Comparison of ENCODE assay signal across 10 mouse cellular contexts in the genomic region with DNA sequence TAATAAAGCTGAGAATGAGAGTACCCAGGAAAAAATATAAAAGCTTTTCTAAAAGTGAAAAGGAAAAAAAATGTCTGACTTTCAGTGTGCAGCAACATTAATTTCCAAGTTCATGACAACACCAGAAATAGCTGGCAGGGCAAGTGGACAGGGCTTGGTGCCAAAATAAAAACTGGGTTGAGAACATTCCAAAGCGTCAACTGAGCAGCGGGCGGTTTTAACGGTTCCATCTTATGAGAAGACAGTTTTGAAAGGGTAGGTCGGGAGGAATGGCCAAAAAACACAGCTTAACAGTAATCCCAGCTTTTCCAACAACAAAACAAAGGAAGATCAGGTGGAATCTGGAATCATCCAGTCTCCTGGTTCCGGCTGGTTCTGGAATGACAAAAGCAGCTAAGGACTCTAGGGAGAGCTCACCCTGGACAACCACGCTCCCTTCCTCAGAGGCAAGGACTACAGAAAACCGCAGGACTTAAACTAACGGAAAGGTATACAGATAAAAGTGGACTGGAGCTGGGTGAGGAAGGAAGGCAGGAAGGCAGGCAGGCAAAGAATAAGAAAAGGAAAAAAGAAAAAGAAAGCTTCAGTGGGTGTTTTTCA. TPM values are rescaled to one million over a fixed set of nuclear protein-coding genes. Genes with fewer than 3 reads are reported as not detected.
DNase-seq lines count a peak whose midpoint lies in the region; ATAC-seq and TF ChIP-seq lines count a peak whose summit lies in the region.
"Had no signal": no experiment of that assay in that cellular context is flagged by ENCODE, and none has a peak within 500 bp of the region (broad histone marks: within the 10 kb centered on the region; RNA-seq: fewer than 3 reads in every experiment).

No protein-coding gene starts in this region.

- no peak for TF ChIP-seq CTCF in cerebellum, adult 2 months (IDR thresholded peaks at IDR 0.05; ENCODE audit: borderline replicate concordance, insufficient read depth, low read depth, low read length)

- DNase-seq in embryonic facial prominence, embryonic 14.5 days (ENCODE audit: low spot score) = peak; percentile 76
- DNase-seq in embryonic facial prominence, embryonic 10.5 days (ENCODE audit: low spot score) = no peak
- DNase-seq in 3134 (ENCODE audit: extremely low read depth, insufficient read length, low spot score) (peak; percentile 58), MN1 (ENCODE audit: low spot score) (no peak)
- DNase-seq in cerebellum, adult 2 months = peak; percentile 90 to 91
- DNase-seq in lung, adult 18-20 months = peak; percentile 77 to 89
- DNase-seq in left cerebral cortex, adult 11 months (ENCODE audit: low spot score) = no peak

- H3K4me1 ChIP-seq in embryonic facial prominence, embryonic 14.5 days (ENCODE audit: control insufficient read depth, insufficient read depth, low read length) = peaks cover 10% of the 10 kb centered on the region; the same call in 1 of the 2 replicates
- H3K4me1 ChIP-seq in embryonic facial prominence, embryonic 10.5 days = no peaks in the 10 kb centered on the region
- H3K4me1 ChIP-seq in cerebellum, adult 2 months (ENCODE audit: control insufficient read depth, insufficient read depth, low read length) = peaks cover 14% of the 10 kb centered on the region
- H3K4me1 ChIP-seq in heart, embryonic 11.5 days (ENCODE audit: control insufficient read depth, insufficient read depth, low read length) = peaks cover 10% of the 10 kb centered on the region

- H3K9me3 ChIP-seq in embryonic facial prominence, embryonic 14.5 days (ENCODE audit: control insufficient read depth, low read length) = no peaks in the 10 kb centered on the region
- no peaks in the 10 kb centered on the region for H3K9me3 ChIP-seq in embryonic facial prominence, embryonic 10.5 days
- H3K9me3 ChIP-seq in heart, embryonic 11.5 days (replicated peaks; ENCODE audit: control insufficient read depth, low read length) = no peaks in the 10 kb centered on the region
- H3K9me3 ChIP-seq: embryonic facial prominence, embryonic 13.5 days had no signal

- peak overlapping the region; percentile 46; the same call in 1 of the 2 replicates for H3K27ac ChIP-seq in embryonic facial prominence, embryonic 14.5 days (replicated peaks; ENCODE audit: low read depth, low read length)
- H3K27ac ChIP-seq in embryonic facial prominence, embryonic 10.5 days (replicated peaks) = no peak overlapping the region
- peak overlapping the region; percentile 77 for H3K27ac ChIP-seq in cerebellum, adult 2 months (ENCODE audit: insufficient read depth, low read length)
- peak overlapping the region; percentile 51; the same call in 1 of the 2 replicates for H3K27ac ChIP-seq in heart, embryonic 11.5 days (ENCODE audit: low read depth, low read length)
- H3K27ac ChIP-seq: embryonic facial prominence, embryonic 13.5 days; macrophage had no signal

- ATAC-seq in embryonic facial prominence, embryonic 14.5 days (ENCODE audit: low read depth) = no peak
- no peak for ATAC-seq in heart, embryonic 11.5 days (replicated peaks; ENCODE audit: insufficient number of reproducible peaks, low FRiP score, low TSS enrichment)

- H3K4me3 ChIP-seq in embryonic facial prominence, embryonic 14.5 days (ENCODE audit: low read depth, low read length) = no peak overlapping the region
- H3K4me3 ChIP-seq in embryonic facial prominence, embryonic 10.5 days = no peak overlapping the region
- peak overlapping the region; percentile 28 for H3K4me3 ChIP-seq in cerebellum, adult 2 months (replicated peaks; ENCODE audit: insufficient read depth, low read depth, low read length)
- H3K4me3 ChIP-seq in heart, embryonic 11.5 days (ENCODE audit: low read depth, low read length) = no peak overlapping the region
- H3K4me3 ChIP-seq: embryonic facial prominence, embryonic 13.5 days had no signal

- H3K27me3 ChIP-seq in embryonic facial prominence, embryonic 14.5 days (replicated peaks; ENCODE audit: control insufficient read depth, insufficient read depth, low read length) = no peaks in the 10 kb centered on the region
- H3K27me3 ChIP-seq in embryonic facial prominence, embryonic 10.5 days (replicated peaks; ENCODE audit: low read depth, poor library complexity, severe bottlenecking) = no peaks in the 10 kb centered on the region
- H3K27me3 ChIP-seq in cerebellum, adult 2 months (ENCODE audit: control insufficient read depth, insufficient read depth, low read length) = no peaks in the 10 kb centered on the region
- H3K27me3 ChIP-seq in heart, embryonic 11.5 days (ENCODE audit: control insufficient read depth, insufficient read depth, low read length) = no peaks in the 10 kb centered on the region
- H3K27me3 ChIP-seq: embryonic facial prominence, embryonic 13.5 days had no signal

- peaks cover 18% of the 10 kb centered on the region for H3K36me3 ChIP-seq in embryonic facial prominence, embryonic 14.5 days (ENCODE audit: control insufficient read depth, insufficient read depth, low read length)
- peaks cover 62% of the 10 kb centered on the region for H3K36me3 ChIP-seq in embryonic facial prominence, embryonic 10.5 days (replicated peaks)
- no peaks in the 10 kb centered on the region for H3K36me3 ChIP-seq in heart, embryonic 11.5 days (ENCODE audit: control insufficient read depth, insufficient read depth, low read length)

- no peak overlapping the region for H3K4me2 ChIP-seq in embryonic facial prominence, embryonic 14.5 days (ENCODE audit: low read depth, low read length)
- H3K4me2 ChIP-seq in heart, embryonic 11.5 days = no peak overlapping the region
- H3K4me2 ChIP-seq: embryonic facial prominence, embryonic 13.5 days had no signal

- no peak overlapping the region for H3K9ac ChIP-seq in embryonic facial prominence, embryonic 14.5 days (ENCODE audit: low read depth, low read length)
- H3K9ac ChIP-seq in heart, embryonic 11.5 days (ENCODE audit: low read depth, low read length) = no peak overlapping the region
- H3K9ac ChIP-seq: embryonic facial prominence, embryonic 13.5 days had no signal

- TF ChIP-seq POLR2A in cerebellum, adult 2 months (IDR thresholded peaks at IDR 0.05; ENCODE audit: borderline replicate concordance, insufficient read depth, low read length) = no peak

- WGBS in embryonic facial prominence, embryonic 14.5 days = 59% methylated on average over 9 of the region's 9 CpGs
- 89% methylated on average over 9 of the region's 9 CpGs for WGBS in embryonic facial prominence, embryonic 10.5 days
- WGBS in cerebellum, adult 2 months = 2% methylated on average over 9 of the region's 9 CpGs
- WGBS in heart, embryonic 11.5 days (ENCODE audit: insufficient replicate concordance) = 61% methylated on average over 9 of the region's 9 CpGs

RNA-seq across cellular contexts. Expression of a gene that starts 19.7 kb away (rescaled TPM):
- 15.4 and 17.3 TPM in 2 replicates for polyA plus RNA-seq in embryonic facial prominence, embryonic 14.5 days (2014; fragmentation: Nextera tagmentation; extraction: Ambion mirVana)
- 9.9 TPM in 2 replicates for polyA plus RNA-seq in embryonic facial prominence, embryonic 10.5 days (2016; fragmentation: Nextera tagmentation; extraction: Ambion mirVana)
- 59.6 and 65.2 TPM in 2 replicates for polyA plus RNA-seq in cerebellum, adult 2 months (2012; rRNA removed)
- polyA plus RNA-seq in heart, embryonic 11.5 days (2014; fragmentation: Nextera tagmentation; extraction: Ambion mirVana) = 12.2 and 12.7 TPM in 2 replicates

RNA-seq across cellular contexts. Expression of a gene that starts 32.5 kb away (rescaled TPM):
- not detected in 2 replicates for polyA plus RNA-seq in embryonic facial prominence, embryonic 14.5 days (2014; fragmentation: Nextera tagmentation; extraction: Ambion mirVana)
- not detected in 2 replicates for polyA plus RNA-seq in embryonic facial prominence, embryonic 10.5 days (2016; fragmentation: Nextera tagmentation; extraction: Ambion mirVana)
- not detected in 2 replicates for polyA plus RNA-seq in cerebellum, adult 2 months (2012; rRNA removed)
- polyA plus RNA-seq in heart, embryonic 11.5 days (2014; fragmentation: Nextera tagmentation; extraction: Ambion mirVana) = not detected in 2 replicates
- polyA plus RNA-seq: embryonic facial prominence, embryonic 13.5 days; macrophage had no signal

RNA-seq across cellular contexts. Expression of a gene that starts 33.8 kb away (rescaled TPM):
- 73.3 and 79.1 TPM in 2 replicates for polyA plus RNA-seq in embryonic facial prominence, embryonic 14.5 days (2014; fragmentation: Nextera tagmentation; extraction: Ambion mirVana)
- polyA plus RNA-seq in embryonic facial prominence, embryonic 10.5 days (2016; fragmentation: Nextera tagmentation; extraction: Ambion mirVana) = 12.5 and 12.9 TPM in 2 replicates
- polyA plus RNA-seq in cerebellum, adult 2 months (2012; rRNA removed) = 5.0 TPM in 2 replicates
- 21.8 and 22.4 TPM in 2 replicates for polyA plus RNA-seq in heart, embryonic 11.5 days (2014; fragmentation: Nextera tagmentation; extraction: Ambion mirVana)

RNA-seq across cellular contexts. Expression of a gene that starts 37.6 kb away (rescaled TPM):
- polyA plus RNA-seq in embryonic facial prominence, embryonic 14.5 days (2014; fragmentation: Nextera tagmentation; extraction: Ambion mirVana) = 22.3 and 25.9 TPM in 2 replicates
- polyA plus RNA-seq in embryonic facial prominence, embryonic 10.5 days (2016; fragmentation: Nextera tagmentation; extraction: Ambion mirVana) = 36.4 and 41.5 TPM in 2 replicates
- 8.5 and 11.3 TPM in 2 replicates for polyA plus RNA-seq in cerebellum, adult 2 months (2012; rRNA removed)
- 23.4 and 27.5 TPM in 2 replicates for polyA plus RNA-seq in heart, embryonic 11.5 days (2014; fragmentation: Nextera tagmentation; extraction: Ambion mirVana)

RNA-seq across cellular contexts. Expression of a gene that starts 37.7 kb away (rescaled TPM):
- 23.9 and 24.9 TPM in 2 replicates for polyA plus RNA-seq in embryonic facial prominence, embryonic 14.5 days (2014; fragmentation: Nextera tagmentation; extraction: Ambion mirVana)
- polyA plus RNA-seq in embryonic facial prominence, embryonic 10.5 days (2016; fragmentation: Nextera tagmentation; extraction: Ambion mirVana) = 20.4 and 22.7 TPM in 2 replicates
- polyA plus RNA-seq in cerebellum, adult 2 months (2012; rRNA removed) = 19.2 and 23.2 TPM in 2 replicates
- polyA plus RNA-seq in heart, embryonic 11.5 days (2014; fragmentation: Nextera tagmentation; extraction: Ambion mirVana) = 17.5 and 20.4 TPM in 2 replicates

Comparison
In these comparisons a context has a peak if more than half of its experiments do, and no peak if none do; other contexts are left out.
1. DNase-seq: peak in embryonic facial prominence, embryonic 14.5 days (single experiment), 3134 (single experiment), cerebellum, adult 2 months (2 of 2) and lung, adult 18-20 months (2 of 2); none in embryonic facial prominence, embryonic 10.5 days (single experiment), MN1 (single experiment) and left cerebral cortex, adult 11 months (single experiment).